Mouse (Mus musculus) megakaryocyte, embryonic 14.5 days (primary cell): ENCODE results near the gene Celf2.

Experiments used
- FLI1 ChIP-seq: IDR thresholded peaks from 2 replicates; pipeline ENCODE4 v1.6.1; 2012; ENCODE audit warnings: low read length, inconsistent platforms, mixed read lengths
- GATA1 ChIP-seq: IDR thresholded peaks from 3 replicates; pipeline ENCODE4 v1.6.1; 2012; ENCODE audit warnings: mixed read lengths, low read length, inconsistent platforms, borderline replicate concordance

GRCm38 (mm10) chr2:7144871-7145270, 364.5 kb downstream of the Celf2 start:
- TF ChIP-seq GATA1 (no peak), FLI1 (no peak)
